Mouse (Mus musculus): ENCODE measurements around the gene Spert.

GRCm38 (mm10) chr14:75566303-75566702, 26.6 kb downstream of the Spert start:
- TF ChIP-seq POLR2A (IDR thresholded peaks at IDR 0.05; ENCODE audit: low read depth, low read length) (no peak), CTCF (IDR thresholded peaks at IDR 0.05; ENCODE audit: extremely low read depth, insufficient read length, insufficient replicate concordance, low read depth, low read length) (no peak)

All from small intestine, adult 2 months (tissue).